Mouse (Mus musculus) brain, embryonic 14.5 days (tissue): Measurements from ENCODE around the gene Cyp2g1. TPM values are rescaled to one million over a fixed set of nuclear protein-coding genes. Genes with fewer than 3 reads are reported as not detected.
"Not testable (repeated sequence)": the region's sequence is repeated elsewhere in the genome, so short reads cannot be mapped to it uniquely, and the experiment has no call there.

Source experiments
- DNase-seq: peaks from one replicate; pipeline ENCODE4 v3.0.0-alpha.2; 2011; ENCODE audit warnings: low read depth
- CTCF ChIP-seq: fragments of 200-500 bp; IDR thresholded peaks from 2 replicates; pipeline ENCODE4 v1.5.1; 2012; ENCODE audit warnings: inconsistent platforms, mild to moderate bottlenecking, moderate library complexity, borderline replicate concordance; ENCODE audit not compliant: insufficient read depth, insufficient read length; ENCODE audit errors: extremely low read depth
- POLR2A ChIP-seq: fragments of 200-500 bp; IDR thresholded peaks from 2 replicates; pipeline ENCODE4 v1.6.1; 2012; ENCODE audit warnings: mild to moderate bottlenecking, inconsistent platforms, borderline replicate concordance; ENCODE audit not compliant: poor library complexity, insufficient read depth, insufficient read length, severe bottlenecking; ENCODE audit errors: extremely low read depth
- polyA plus RNA-seq: library from polyadenylated mRNA; depleted of rRNA; stranded (reverse); fragments of >200 nt; gene quantifications from 2 replicates; pipeline ENCODE4 v1.2.3, GENCODE M21; 2012; rRNA removed

Gene Cyp2g1
- polyA plus RNA-seq, result not detected in 2 replicates

DNA sequence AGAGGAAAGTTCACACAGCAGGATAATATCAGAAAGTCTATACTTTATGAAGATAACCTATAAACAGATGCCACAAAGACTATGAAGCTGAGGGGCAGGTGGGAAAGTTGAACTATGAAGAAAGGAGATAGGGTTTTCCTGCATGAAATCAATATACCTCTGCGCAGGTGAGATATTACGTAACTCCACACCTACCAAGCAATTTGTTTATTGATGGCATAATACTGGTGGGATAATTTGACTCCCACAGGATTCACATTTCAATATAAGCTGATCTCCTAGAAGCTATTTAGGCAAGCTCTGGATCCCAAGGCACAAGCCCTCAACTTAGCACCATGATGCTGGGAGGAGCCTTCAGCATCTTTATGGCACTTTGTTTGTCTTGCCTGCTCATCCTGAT lies at the start of gene Cyp2g1:
TSS of gene Cyp2g1 (plus strand) at position 301 of the 400 bp plus-strand sequence.
- TF ChIP-seq CTCF (no peak), POLR2A (no peak)
- no peak for DNase-seq

GRCm38 (mm10) chr7:26767084-26767483 lies 41.6 kb upstream of the Cyp2g1 start:
- DNase-seq, result no peak
- TF ChIP-seq POLR2A (no peak), CTCF (peak; percentile 39; the same call in 1 of the 2 replicates)

DNA sequence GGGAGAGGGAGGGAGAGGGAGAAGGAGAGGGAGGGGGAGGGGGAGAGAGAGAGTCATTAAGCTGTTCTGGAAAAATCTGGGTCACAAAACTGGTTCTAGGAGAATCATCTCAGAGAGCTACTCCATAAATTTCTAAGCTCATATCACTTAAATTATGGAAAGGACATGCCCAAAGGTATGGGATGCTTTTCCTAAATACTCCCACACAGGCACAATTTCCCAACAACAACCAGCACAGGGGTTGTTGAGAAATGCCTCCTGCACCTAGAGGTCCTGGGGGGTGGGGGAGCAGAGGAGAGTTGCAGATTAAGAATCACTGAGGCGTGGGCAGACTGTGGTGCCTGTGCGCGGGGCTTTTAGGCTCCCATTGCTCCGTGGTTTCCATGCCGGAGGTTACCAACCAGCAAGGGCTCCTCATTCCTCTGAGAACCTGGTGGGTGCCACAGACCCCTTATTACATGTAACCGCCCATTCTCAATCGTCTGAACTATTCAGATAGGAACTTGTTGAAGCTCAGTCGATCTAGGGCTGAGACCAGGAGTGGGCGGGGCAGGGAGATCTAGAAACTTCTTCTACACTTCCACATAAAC lies 38.7 kb upstream of the Cyp2g1 start:
- TF ChIP-seq CTCF (no peak), POLR2A (no peak)

GRCm38 (mm10) chr7:26772866-26773586 lies 35.7 kb upstream of the Cyp2g1 start:
- DNase-seq, result no peak
- no peak for TF ChIP-seq CTCF
- TF ChIP-seq POLR2A, result no peak

More for the DNA sequence above, 38.7 kb upstream of the Cyp2g1 start:
- DNase-seq, result no peak

- TF ChIP-seq CTCF (peak; percentile 46; the same call in 1 of the 2 replicates), POLR2A (no peak)
- peak; percentile 31 for DNase-seq
Observed at GRCm38 (mm10) chr7:26775866-26776265, 32.8 kb upstream of the Cyp2g1 start.

- no peak for DNase-seq
- TF ChIP-seq POLR2A (no peak), CTCF (peak; percentile 28; the same call in 1 of the 2 replicates)
Observed at GRCm38 (mm10) chr7:26777806-26778205, 30.9 kb upstream of the Cyp2g1 start.

GRCm38 (mm10) chr7:26778474-26778873 lies 30.2 kb upstream of the Cyp2g1 start:
- DNase-seq, result peak; percentile 55
- TF ChIP-seq CTCF (peak; percentile 60; the same call in 1 of the 2 replicates), POLR2A (no peak)

DNA sequence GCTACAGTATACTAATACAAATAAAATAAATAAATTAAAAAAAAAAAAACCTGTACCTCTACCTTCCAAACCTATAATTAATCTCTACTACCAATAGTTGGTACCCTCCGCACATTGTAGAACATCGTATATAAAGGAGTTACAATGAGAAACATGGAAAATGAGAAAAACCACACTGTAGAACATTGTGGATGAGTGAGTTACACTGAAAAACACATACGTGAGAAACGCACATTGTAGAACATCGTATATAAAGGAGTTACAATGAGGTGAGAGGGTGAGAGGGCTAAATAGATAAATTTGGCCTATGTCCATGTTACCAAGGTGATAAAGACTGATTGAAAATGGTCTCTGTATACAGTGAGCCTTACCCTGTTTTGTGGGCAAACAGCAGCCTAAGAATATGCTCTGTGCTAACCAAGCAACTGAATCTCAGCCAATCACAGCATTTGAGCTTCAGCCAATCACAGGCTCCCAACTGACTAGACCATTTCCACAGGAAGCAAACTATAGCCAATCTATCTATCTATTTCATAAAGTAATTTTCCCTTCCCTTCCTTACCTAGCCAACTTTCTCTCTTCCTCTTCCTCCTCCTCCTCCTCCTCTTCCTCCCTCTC lies 28.8 kb upstream of the Cyp2g1 start:
- peak; percentile 60 for DNase-seq
- no peak for TF ChIP-seq CTCF
- TF ChIP-seq POLR2A, result no peak

GRCm38 (mm10) chr7:26780510-26780909 lies 28.2 kb upstream of the Cyp2g1 start:
- TF ChIP-seq POLR2A, result no peak
- TF ChIP-seq CTCF, result peak; percentile 11; the same call in 1 of the 2 replicates
- peak; percentile 88 for DNase-seq

- TF ChIP-seq POLR2A, result no peak
- TF ChIP-seq CTCF, result peak; percentile 11; the same call in 1 of the 2 replicates
- DNase-seq, result peak; percentile 25
Observed at GRCm38 (mm10) chr7:26780998-26781766, 27.5 kb upstream of the Cyp2g1 start.

DNA sequence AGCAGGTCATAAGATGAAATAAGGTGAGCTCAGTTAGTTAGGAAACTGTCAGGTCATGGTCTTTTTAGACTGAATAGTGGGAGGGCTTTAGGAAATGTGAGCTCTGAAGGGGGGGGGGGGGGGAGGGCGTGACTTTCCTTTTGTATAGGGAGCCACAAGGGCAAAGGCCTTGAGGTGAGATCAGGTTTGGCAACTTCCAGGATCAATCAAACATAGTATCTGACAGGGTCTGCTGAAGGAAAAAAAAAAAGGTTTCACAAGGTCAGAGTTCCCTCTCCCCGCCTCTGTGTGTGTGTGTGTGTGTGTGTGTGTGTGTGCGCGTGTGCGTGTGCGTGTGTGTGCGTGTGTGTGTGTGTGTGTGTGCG lies 26.9 kb upstream of the Cyp2g1 start:
- no peak for DNase-seq
- TF ChIP-seq CTCF, result no peak
- no peak for TF ChIP-seq POLR2A

- DNase-seq, result peak; percentile 49
- TF ChIP-seq CTCF (no peak), POLR2A (no peak)
Observed at GRCm38 (mm10) chr7:26783163-26783562, 25.5 kb upstream of the Cyp2g1 start.

DNA sequence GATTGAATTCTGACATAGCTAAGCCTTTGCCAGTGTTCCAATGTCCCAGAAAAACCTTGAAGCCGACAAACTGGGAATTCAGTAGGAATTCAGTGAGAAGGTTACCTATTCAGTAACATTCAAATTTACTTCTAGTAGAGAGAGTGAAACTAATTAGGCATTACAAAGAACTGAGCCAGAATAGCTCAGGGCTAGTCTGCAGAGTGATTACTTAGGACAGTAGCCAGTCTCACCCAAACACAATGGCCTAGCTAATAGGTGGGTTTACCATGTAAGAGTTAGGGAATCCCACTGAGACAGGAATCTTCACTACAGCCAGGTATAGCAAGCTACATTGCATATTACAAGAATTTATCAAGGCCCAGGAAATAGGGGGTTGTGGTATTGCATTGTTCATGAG lies 22.7 kb upstream of the Cyp2g1 start:
- not testable (repeated sequence) for DNase-seq
